Mouse (Mus musculus): Measurements from ENCODE around the gene Vti1b. TPM values are rescaled to one million over a fixed set of nuclear protein-coding genes. Genes with fewer than 3 reads are reported as not detected.

Vti1b gene
- polyA plus RNA-seq, 1 experiment = 56.8 TPM

- peak; percentile 92 for TF ChIP-seq POLR2A (IDR thresholded peaks at IDR 0.05; ENCODE audit: low read depth, low read length)
- TF ChIP-seq CTCF (IDR thresholded peaks at IDR 0.05; ENCODE audit: extremely low read depth, insufficient read length, insufficient replicate concordance, low read depth, low read length) = no peak
- Histone ChIP-seq H3K4me1 (ENCODE audit: control insufficient read depth, insufficient read depth, insufficient read length, low read length) (peaks cover 14% of the 10 kb centered on the region), H3K27me3 (ENCODE audit: control insufficient read depth, insufficient read depth, low read length) (0 out of 2 replicates have a peak, but pooled peaks cover 4% of the 10 kb centered on the region), H3K4me3 (ENCODE audit: low read depth, low read length) (peak within 1 kb of the TSS; percentile 84), H3K27ac (ENCODE audit: insufficient read depth, low read depth, low read length) (peak within 1 kb of the TSS; percentile 42), H3K36me3 (ENCODE audit: control insufficient read depth, insufficient read depth, low read length) (peaks cover 17% of the 10 kb centered on the region)
- WGBS = under 1% methylated on average over 47 of the region's 47 CpGs
Observed at GRCm38 (mm10) chr12:79130299-79131177, 41.9 kb downstream of the Vti1b start, which contains the start of gene Arg2. Arg2 (plus strand) TSS chr12:79130777.

- peaks cover 4% of the 10 kb centered on the region; the same call in 1 of the 2 replicates for H3K4me1 ChIP-seq (ENCODE audit: control insufficient read depth, insufficient read depth, insufficient read length, low read length)
- H3K4me3 ChIP-seq (ENCODE audit: low read depth, low read length) = no peak overlapping the region
- no peak overlapping the region for H3K27ac ChIP-seq (ENCODE audit: insufficient read depth, low read depth, low read length)
- 35% methylated on average over 3 of the region's 3 CpGs for WGBS
- no peaks in the 10 kb centered on the region for H3K36me3 ChIP-seq (ENCODE audit: control insufficient read depth, insufficient read depth, low read length)
- TF ChIP-seq CTCF (IDR thresholded peaks at IDR 0.05; ENCODE audit: extremely low read depth, insufficient read length, insufficient replicate concordance, low read depth, low read length) (no peak), POLR2A (IDR thresholded peaks at IDR 0.05; ENCODE audit: low read depth, low read length) (no peak)
- no peaks in the 10 kb centered on the region for H3K27me3 ChIP-seq (ENCODE audit: control insufficient read depth, insufficient read depth, low read length)
Observed at GRCm38 (mm10) chr12:79122820-79123219, 49.6 kb downstream of the Vti1b start.

GRCm38 (mm10) chr12:79118991-79119390 is 53.5 kb downstream of the Vti1b start:
- Histone ChIP-seq H3K27me3 (ENCODE audit: control insufficient read depth, insufficient read depth, low read length) (no peaks in the 10 kb centered on the region), H3K4me3 (ENCODE audit: low read depth, low read length) (no peak overlapping the region), H3K27ac (ENCODE audit: insufficient read depth, low read depth, low read length) (no peak overlapping the region), H3K4me1 (ENCODE audit: control insufficient read depth, insufficient read depth, insufficient read length, low read length) (peaks cover 4% of the 10 kb centered on the region; the same call in 1 of the 2 replicates), H3K36me3 (ENCODE audit: control insufficient read depth, insufficient read depth, low read length) (no peaks in the 10 kb centered on the region)
- no peak for TF ChIP-seq CTCF (IDR thresholded peaks at IDR 0.05; ENCODE audit: extremely low read depth, insufficient read length, insufficient replicate concordance, low read depth, low read length)
- TF ChIP-seq POLR2A (IDR thresholded peaks at IDR 0.05; ENCODE audit: low read depth, low read length) = no peak
- 64% methylated on average over 4 of the region's 4 CpGs for WGBS

Other genes with a start within 250 kb of the Vti1b start
- 6.6 and 11.7 TPM in 2 replicates for gene Tmem229b, start 165.0 kb downstream of the Vti1b start, polyA plus RNA-seq (2012; rRNA removed)
- gene Plekhh1, start 143.5 kb downstream of the Vti1b start, polyA plus RNA-seq (2012; rRNA removed) = 8.4 and 18.1 TPM in 2 replicates
- gene Pigh, start 83.0 kb downstream of the Vti1b start, polyA plus RNA-seq (2012; rRNA removed) = 7.5 and 9.9 TPM in 2 replicates
- gene Arg2, start 41.9 kb downstream of the Vti1b start, polyA plus RNA-seq (2012; rRNA removed) = 148 and 162 TPM in 2 replicates
- gene Rdh11, start 19.6 kb upstream of the Vti1b start, polyA plus RNA-seq (2012; rRNA removed) = 6.3 and 11.6 TPM in 2 replicates
- gene Rdh12, start 36.2 kb upstream of the Vti1b start, polyA plus RNA-seq (2012; rRNA removed) = 0.44 and 0.47 TPM in 2 replicates
- 10.8 and 17.1 TPM in 2 replicates for gene Zfyve26, start 123.6 kb upstream of the Vti1b start, polyA plus RNA-seq (2012; rRNA removed)
- gene Rad51b, start 124.6 kb upstream of the Vti1b start, polyA plus RNA-seq (2012; rRNA removed) = 0.14 and 0.46 TPM in 2 replicates

Data from small intestine, adult 2 months (tissue).